Mouse (Mus musculus) gastrocnemius, adult 8-10 months (tissue): ENCODE measurements at regions not wholly inside any gene's neighbourhood (a gene's known extent, or its start where the extent isn't known, plus 50 kb on each side); places are given as distances from the start of the nearest gene placed in this dataset.

Source experiments
- DNase-seq, 2 experiments: peaks; one replicate each; pipeline ENCODE4 v3.0.0; 2022; ENCODE audit warnings: low spot score in 2 of 2

DNA sequence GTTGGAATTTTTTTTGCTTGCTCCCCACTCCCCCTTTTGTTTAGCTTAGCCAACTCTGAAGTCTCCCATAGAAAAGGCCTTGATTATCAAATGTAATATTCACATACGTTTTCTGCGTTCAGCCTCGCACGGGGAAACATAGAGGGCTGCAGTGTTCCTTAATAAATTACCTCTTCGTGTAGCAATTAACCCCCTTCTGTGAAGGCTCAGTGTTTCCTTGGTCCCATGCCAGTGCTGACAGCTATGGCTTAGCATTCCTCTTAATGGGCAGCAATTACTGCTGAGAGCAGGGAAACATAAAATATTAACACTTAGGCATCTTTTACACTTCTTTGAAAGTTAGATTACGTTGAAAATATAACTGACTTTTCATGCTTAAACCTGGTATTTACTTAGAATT lies 282.9 kb downstream of the Lyplal1 start:
- no peak for DNase-seq

DNA sequence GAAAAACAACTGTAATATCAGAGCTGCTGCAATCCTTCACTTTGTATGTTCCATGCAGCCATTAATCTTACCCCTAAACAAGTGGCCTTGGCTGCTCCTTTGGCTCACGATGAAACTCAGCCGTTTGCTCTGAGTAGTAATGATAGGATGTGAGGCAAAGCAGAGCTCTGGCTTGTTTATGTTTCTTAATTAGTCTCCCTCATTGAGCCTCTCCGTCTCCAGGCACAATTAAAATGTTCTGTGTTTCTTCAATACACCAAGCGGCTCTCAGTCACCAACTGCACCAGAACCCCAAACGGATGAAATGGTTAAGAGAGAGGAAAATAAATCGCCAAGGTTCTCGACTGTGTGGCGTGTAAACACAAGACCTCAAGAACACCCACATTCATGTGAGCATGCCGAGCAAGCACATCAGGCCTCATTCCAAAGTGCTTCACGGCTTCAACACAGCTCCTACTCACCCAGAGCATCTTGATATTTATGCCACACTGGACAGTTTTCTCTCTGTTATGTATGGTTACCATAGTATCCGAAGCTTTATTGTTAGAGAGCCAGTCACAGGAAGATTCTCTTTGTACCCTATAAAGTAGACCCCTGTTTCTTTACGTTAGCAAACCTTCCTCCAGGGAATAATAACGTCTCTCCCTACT lies 280.4 kb downstream of the Lyplal1 start:
- DNase-seq = no peak

DNA sequence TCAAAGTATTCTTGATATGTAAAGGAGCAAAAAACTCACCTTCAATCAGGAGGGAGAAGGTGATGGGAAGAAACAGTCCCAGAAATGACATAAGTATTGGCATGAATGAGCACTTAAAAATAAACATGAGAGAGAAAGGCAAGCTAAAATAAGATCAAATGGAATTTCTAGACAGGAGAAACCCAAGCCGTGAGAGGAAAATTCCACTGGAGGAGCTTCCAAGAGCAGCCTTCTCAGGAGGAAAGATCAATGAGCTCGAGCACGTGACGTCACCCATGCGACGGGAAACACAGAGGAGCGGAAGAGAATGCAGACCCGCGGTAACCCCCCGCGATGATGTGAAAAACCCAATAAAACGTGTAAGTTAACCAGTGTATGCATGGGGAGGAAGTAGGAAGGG lies 274.6 kb downstream of the Lyplal1 start:
- DNase-seq = peak in 1 of 2 experiments; percentile 12

DNA sequence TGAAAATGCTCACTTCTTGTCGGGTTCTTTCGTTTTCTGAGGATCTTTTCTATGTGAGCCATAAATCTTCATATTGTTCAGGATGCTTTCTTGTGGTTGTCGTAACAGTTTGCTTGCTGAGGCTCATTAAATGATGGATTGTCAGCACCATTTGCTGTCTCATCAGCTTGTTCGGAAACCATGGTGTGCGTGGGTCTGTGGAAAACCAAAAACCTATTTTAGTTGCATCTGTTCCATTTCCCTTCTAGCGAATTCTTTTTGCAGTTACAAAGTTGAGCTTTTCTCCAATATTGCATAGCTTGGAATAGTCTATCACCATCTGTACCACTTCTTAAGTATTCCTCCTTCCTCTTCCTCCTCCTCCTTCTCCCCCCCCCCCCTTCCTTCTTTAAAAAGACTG lies 269.9 kb downstream of the Lyplal1 start:
- DNase-seq = no peak

DNA sequence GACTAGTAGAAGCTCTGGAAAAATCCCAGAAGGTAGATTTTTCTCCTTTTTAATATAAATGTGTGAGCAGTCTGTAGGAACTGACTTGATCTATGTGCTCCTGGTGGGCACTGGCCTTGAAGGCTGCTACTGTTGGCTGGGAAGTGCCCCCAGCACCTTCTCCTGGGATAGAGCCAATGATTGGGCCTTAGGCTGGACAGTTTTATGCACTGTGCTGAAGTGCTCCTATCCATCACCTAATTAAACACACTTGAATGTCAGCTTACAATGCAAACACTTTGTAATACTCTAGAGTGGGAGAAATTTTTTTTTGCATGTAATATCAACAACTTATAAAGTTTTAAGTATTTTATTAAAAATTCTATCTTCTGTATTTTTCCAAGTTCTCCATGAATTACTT lies 266.5 kb downstream of the Lyplal1 start:
- no peak for DNase-seq

DNA sequence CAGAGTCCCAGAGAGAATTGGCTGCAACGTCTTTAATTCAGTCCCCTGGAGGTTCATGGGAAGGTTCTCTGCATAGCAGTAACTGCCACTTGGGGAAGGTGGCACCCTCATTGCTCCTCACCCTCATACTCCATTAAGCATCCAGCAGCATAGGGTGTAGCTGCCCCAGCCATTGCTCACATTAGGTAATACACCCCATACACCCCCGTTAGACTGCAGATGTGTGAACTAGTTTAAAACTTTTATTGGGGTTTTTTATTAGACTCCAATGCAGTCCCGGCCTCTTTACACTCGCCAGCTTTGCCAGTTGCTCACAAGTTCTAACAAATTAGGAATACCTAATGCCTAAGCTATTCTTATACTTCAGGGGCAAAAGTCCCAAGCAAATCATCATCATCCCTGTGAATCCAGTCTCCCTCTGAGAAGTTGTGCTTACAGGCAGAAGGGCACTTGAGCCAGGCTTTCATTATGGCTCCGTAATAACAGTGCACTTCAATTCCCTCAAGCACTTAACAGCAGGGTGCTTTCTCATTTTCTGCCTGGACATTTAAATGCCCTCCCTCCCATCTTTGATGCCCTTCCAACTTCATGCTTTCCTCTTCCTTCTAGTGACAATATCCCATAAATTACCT lies 265.7 kb downstream of the Lyplal1 start:
- no peak for DNase-seq

DNA sequence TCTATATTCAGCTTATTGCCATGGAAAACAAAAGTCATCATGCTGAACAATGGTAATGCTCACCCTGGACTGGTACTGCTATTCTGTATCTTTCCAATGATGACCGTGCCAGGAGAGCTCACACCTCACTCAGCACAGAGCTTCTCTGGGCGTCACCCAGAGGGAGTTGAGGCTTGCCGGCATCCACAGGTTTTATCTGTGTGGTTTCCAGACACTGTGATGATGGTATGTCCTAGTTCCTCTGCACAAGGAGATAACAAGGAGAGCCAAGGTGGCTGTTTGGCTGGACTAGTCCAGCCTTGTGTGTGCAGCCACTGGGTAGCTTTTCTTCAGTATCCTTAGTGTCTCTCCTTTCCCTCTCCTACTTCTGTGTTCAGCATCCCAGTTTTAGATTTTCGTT lies 255.4 kb downstream of the Lyplal1 start:
- no peak for DNase-seq

DNA sequence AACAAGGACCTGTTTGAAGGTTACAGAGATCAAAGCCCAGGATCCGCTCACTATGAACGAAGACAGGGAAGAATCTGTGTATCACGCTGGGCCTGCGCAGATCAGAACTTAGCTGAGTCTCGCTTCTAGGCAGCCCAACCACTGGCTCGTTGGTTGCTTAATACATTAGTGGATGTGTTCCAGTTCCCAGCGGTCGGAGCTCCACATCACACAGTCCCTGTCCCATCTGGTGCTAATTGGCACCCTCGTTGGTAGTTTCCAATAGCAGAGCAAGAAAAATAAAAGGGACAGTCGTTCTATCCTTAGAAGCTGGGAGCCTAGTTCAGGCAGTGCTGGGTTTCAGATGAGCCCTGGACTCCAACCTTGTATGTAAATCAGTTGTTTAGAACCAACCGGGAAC lies 251.2 kb downstream of the Lyplal1 start:
- peak; percentile 16 to 34 for DNase-seq

DNA sequence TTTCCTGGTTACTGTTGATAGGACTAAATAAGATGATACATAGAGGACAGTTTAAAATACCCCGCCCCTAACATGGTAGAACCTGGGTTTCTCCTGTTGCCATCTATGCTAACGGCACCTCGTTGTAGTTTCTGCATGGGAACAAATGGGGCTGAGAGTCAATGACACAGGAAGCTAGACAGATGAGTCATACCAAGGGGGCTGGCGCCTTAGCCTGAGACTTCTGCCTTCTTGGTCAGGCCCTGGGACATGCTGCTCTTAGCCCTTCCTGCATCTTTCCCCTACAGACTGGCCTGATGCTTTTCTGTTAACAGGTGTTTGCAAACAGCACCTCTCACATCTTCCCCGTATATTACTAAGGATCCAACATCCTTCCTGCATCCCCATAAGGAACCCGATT lies 250.5 kb downstream of the Lyplal1 start:
- DNase-seq = no peak

DNA sequence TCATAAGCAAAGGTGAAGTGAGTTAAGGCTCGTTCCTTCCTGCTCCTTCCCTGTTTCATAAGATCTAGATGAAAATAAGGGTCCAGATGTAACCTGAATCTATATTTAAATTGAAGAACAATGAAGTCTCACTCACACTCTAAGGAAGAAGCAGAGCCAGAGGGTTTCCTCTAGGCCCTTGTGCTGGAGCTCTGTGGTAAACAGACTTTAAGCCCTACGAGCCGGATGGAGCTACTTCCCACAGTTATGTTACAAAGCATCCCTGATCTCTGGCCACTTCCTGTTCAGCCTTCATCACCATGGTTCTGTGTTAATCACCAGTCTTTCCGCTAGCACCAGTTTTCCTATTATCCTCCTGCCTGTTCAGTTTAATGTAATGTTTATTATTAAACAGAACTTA lies 250.1 kb downstream of the Lyplal1 start:
- no peak for DNase-seq

DNA sequence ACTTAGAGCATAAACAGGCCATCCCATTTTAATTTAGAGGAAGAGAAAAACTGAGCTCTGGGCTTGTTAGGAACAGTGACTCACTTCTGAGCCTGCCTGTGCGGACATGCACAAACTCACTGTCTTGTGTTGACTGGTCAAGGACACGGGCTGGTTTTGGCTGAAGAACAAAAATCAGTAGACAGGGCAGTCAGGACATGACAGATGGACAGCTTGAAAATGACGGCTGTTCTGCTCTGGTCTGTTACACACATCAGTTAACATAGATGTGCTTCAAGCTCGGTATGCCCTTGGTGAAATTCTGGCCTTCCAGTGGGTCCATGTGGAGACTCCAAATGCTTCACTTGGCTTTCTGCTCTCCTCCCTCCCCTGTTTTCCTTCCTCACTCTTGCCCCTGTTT lies 248.4 kb downstream of the Lyplal1 start:
- DNase-seq = no peak

DNA sequence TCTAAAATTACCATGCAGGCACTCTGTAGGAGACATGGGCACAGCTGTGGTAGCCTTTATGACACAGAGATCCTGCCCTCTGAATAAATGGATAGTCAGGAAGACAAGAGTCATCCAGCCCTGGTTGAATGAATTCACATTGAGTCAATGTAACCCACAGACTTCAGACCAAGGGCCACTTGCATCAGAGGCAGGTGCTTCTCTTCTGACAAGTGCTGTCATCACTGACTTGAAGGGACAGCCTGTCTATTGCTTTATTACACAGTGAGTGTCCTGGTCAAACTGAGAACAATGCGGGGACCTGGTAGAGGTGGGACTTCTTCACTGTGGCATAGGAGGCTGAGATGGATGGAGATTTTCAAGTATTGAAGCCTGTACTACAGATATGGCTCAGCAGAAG lies 230.1 kb downstream of the Lyplal1 start:
- DNase-seq = no peak

DNA sequence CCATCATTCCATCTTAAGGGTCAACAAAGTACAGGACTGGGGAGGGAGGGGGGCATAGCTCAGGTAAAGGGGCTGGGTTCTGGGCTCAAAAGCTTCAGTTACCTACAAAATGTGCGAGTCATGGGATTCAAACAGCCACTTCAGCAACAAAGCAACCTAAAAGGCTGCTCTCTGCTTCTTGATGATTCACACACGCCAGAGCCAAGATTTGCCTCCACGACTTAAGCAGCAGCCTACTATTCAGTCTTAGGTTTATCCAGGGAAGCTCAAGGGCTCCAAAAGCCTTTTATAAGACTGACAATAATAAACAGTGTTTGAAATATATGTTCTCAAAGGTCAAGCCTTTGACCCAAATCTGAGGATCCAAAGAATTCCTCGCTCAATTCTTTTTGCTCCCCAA lies 225.3 kb downstream of the Lyplal1 start:
- DNase-seq = no peak

DNA sequence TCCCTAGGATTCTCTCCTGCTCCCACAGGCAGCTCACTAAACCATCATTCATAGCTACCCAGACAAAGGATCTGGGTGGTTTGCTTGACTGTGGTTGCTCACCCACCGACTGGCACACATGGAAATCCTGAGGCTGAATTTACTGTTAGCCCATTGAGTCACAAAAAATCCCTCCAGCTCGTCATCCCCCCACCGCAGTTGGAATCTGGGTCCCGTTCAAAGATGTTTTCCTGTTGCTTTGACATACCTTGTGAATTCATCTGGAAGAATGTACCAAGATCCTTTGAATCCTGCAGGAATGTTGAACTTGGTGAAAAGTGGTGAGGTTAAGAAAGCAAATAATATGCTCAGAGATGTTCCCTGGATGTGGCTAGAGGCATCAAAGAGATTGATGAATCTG lies 223.7 kb downstream of the Lyplal1 start:
- no peak for DNase-seq

DNA sequence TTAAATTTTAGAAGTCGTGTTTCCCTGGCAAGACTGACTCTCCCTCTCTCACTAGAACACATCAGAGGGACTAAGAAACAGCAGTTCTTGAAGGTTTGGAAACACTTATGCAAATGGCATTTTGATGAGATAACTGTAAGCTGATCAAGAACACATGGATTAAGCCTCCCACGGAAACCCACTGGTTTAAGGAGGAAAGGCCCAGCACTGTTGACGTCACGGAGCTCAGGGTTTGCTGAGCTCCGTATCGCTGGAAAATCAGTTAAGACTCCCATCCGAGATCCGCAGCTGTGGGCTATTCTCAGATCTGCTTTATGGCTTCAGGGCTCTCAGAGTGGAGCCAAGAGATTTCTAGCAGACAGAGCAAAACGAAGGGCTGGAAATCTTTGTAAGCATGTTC lies 218.6 kb downstream of the Lyplal1 start:
- DNase-seq = peak; percentile 8 to 17

DNA sequence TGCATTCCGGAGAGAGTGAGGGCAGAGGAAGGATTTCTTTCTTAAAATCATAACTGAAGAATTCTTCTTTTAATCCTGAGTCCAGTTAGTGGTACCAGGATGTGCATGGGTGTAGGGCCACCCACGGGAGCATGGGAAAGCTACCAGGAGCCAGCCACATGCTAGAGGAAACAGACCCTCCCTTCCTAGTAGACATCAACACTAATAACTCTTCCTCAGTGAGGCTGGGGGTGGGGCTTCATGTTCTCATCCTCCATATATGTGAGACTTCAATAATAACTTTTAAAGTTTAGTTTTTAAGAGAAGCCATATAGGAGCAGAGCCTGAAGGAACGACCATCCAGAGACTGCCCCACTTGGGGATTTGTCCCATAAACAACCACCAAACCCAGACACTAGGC lies 216.8 kb downstream of the Lyplal1 start:
- DNase-seq = no peak

DNA sequence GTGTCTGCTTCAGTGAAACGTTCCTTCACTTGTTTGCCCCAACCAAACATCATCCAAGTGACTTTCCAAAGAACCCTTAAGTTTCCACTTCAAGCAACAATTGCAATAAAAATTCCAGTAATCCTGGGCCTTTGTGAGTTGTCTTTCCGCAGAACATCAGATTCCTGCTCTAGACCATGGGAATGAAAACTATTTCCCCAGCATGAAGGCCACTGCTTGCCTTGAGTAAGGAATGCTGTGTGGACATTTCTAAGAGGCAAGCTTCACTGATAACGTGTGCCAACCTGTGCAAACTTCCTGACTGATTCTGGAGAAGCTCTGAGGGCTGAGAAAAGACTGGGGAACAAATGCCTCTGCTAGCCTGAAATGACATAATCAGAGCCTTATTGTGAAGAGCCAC lies 214.7 kb downstream of the Lyplal1 start:
- no peak for DNase-seq

DNA sequence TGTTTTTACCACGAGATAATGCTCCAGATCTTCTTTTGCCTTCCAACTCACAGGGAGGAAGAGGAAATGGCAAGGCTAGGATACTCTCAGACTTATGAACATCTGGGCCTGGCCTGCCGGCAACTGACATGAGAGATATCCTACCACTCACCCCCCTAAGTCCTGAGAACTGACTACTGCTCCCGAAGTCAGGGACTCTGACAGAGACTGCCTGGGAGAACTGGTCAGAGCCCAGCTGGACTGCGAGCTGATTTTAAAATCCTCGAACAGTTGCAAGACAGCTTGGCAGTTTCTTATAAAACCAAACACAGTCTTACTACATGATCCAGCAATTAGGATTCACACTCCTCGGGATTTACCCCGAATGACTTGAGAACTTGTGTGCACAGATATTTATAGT lies 211.4 kb downstream of the Lyplal1 start:
- peak in 1 of 2 experiments; percentile 10 for DNase-seq

DNA sequence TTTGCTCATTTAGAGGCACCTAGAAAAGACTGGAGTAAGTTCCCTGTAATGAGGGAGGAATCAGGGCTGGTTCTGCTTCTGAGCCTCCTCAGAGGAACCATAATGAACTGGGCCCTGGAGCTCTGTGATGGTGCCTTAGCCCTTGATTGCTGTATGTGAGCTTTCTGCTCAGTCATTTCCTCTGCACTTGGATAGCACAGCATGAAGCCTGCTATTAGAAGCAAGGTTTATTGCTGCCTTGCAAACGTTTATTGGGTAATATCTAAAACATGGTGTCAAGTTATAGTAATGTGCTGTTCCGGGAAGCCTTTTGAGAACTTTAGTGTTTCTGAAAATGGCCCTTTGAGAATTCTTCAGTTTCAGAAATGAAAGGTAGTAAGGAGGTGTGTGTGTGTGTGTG lies 201.5 kb downstream of the Lyplal1 start:
- DNase-seq = no peak

DNA sequence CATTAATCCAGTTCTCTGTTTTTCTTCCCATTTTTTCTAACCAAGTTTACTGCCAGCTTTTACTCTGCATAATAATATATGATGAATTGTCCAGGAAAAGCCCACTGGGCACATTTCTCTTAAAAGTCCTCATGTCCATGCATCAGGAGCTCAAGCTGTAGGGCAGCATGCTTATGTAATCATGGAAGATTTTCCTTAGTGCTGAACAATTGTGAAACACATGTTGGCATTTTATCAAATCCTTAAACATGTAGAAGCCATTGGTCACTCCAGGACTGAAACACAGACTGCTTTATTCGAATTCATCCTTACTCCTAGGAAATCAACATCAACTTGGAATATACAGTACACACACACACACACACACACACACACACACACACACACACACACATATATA lies 198.4 kb downstream of the Lyplal1 start:
- no peak for DNase-seq

DNA sequence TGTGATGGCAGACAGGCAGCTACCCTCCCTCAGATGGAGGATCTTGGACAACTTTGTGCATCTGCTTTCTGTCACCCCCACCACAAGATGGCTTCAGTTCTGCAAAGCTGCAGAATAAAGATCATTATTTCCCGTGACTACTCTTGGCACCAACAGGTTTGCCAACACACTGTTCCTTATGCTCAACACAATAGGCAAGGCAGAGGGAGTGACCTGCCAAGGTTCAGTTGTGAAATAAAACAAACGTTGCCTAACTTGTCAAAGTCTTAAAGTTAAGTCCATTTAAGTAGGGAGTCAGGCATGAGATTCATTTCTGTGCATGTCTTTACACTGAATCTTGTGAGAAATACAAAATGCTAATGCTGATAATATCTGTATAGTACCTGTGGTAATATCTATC lies 193.4 kb downstream of the Lyplal1 start:
- DNase-seq = no peak

DNA sequence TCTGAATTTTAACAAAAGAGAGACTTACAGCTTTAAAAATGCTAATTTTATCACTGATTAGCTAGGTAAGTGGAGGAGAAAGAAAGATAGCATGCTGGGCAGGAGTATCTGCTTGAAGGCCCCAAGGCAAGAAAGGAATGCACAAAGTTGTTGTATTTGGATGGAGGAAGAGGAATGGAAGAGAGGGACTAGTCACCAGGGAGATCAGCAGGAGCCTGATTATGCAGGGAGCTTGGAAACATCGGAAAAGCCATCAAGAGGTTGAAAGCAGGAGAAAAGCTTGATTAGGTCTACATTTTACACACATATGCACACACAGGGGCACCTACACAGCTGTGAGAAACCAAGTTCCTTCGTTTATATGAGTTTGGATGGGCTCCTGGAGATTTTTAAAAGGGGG lies 188.1 kb downstream of the Lyplal1 start:
- DNase-seq = no peak

DNA sequence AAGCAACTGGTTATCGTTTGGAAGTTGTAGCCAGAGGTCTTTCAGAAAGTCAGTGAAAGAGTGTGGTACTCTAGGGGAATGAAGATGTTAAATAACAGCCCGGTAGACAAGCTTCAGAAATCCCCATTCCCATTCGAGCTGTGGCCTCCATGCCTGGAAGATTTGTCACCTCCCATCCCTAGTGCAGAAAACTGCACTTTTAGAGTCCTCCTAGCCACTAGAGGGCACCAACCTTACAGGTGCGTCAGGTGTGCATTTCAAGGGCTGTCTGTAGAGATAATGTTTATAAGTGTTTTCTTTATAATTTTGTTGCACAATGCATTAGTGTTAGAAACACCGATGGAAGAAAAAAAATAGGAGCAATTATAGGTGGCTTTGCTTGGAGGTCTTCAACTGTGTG lies 187.3 kb downstream of the Lyplal1 start:
- DNase-seq = no peak

DNA sequence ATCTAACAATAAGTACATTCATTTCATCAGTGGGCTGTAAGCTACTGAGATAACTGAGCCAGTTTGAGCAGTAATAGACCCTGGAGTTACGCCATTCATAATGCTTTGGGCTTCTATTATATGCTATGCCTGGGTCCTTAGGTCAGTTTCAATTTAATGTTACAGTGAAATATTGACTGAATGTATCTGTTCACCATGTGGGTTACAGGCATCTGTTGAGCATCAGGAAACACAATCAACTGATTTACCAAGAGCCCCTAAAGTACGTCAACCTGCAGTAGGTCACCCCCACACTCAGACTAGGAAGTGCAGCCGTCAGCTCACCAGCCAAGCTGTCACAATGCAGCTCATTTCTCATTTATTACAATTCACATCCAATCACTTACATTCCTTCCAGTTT lies 183.5 kb downstream of the Lyplal1 start:
- no peak for DNase-seq
